Mouse (Mus musculus): ENCODE results near the gene Catsper4.

Catsper4 gene

GRCm38 (mm10) chr4:134250930-134251240 is 23.7 kb upstream of the Catsper4 start:
- ATAC-seq (ENCODE audit: low TSS enrichment): peak; percentile 11; the same call in 1 of the 2 replicates

DNA sequence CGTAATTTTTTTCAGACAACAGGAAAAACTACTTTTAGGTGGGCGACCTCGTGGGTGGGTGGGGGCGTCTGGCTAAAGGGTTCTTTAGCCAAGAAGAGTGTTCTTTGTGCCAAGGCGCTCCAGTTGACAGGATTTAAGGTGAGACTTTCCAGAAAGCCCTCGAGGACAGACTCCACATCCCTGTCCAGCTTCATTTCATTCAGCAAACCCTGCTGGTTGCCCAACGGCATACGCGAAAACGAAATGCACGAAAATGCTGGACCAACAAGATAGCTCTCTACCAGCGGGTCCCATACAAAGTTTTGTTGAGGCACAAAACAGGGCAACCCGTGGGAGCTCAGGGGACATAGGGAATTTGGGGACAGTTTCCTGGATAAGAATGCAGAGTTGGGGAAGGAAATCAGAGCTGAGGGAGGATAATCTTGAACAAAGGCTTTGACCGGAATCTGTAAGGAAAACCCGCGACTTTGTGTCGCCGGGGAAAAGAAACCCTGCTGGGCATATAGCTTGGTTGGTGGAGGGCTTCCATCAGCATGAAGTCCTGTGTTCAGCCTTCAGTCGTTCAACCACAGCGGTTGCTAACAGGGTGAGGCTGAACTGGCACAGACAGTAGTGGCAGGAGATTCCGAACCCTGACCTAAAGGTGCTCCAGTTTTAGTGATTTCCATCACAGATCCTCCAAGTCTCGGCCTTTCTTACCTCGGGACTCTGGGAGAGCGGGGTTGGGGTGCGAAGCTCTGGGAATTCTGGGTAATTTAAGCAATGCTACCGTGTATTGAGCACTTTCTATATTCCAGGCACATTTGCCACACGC is 23.1 kb upstream of the Catsper4 start:
- no peak for ATAC-seq (ENCODE audit: low TSS enrichment)

DNA sequence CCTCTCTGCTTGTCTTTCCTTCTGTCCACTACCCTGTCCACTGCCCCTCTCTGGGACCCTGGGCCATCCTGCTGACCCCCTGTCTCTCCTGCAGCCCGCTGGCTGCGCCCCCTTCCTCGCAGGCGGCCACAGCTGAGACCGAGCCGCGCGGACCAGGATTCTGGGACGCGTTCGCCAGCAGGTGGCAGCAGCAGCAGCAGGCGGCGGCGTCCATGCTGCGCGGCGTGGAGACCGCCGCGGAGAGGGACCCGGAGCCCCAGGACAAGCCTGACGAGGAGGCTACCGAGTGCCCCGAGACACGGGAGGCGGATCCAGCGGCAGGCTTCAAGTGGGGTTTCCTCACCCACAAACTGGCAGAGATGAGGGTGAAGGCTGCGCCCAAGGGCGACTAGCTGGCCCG is 22.5 kb upstream of the Catsper4 start:
- peak; percentile 49; the same call in 1 of the 2 replicates for ATAC-seq (ENCODE audit: low TSS enrichment)

DNA sequence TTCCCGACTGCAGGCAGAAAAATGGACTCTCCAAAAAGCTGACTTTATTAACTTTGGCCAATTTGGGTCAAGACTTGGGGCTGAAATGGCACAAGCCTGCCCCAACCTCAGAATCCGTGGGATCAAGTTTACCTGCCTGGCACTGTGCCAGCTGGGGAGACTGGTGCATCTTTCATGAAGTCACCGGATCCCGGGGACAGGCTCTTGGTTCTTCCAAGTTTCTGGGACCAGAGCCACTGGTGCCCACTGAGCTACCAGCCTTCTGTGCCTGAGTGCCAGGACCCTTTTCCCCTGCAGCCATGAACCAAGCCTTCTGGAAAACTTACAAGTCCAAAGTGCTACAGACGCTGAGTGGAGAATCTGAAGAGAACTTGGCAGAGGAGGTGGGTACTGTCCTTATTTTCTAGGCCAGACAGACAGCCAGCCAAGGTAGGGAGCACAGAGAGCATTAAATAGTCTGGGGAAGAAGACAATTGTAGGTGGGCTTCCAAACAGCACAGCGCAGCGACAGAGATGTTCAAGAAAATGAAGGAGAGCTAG is 19.6 kb upstream of the Catsper4 start, which contains the start of gene Gm30191:
TSS of gene Gm30191 (plus strand) at position 217 of the 540 bp plus-strand sequence.
- no peak for ATAC-seq (ENCODE audit: low TSS enrichment)

GRCm38 (mm10) chr4:134246256-134246655 is 19.1 kb upstream of the Catsper4 start:
- no peak for ATAC-seq (ENCODE audit: low TSS enrichment)

- ATAC-seq (ENCODE audit: low TSS enrichment): peak; percentile 83
Measured at GRCm38 (mm10) chr4:134245148-134245843, 18.1 kb upstream of the Catsper4 start, which contains the start of gene Zfp593. Gene Zfp593, minus strand, starts transcription at chr4:134245592.

- ATAC-seq (ENCODE audit: low TSS enrichment): no peak
Measured at GRCm38 (mm10) chr4:134243516-134244250, 16.5 kb upstream of the Catsper4 start, which contains the start of gene E130218I03Rik. Gene E130218I03Rik, plus strand, starts transcription at chr4:134243662.

GRCm38 (mm10) chr4:134238686-134239085 is 11.5 kb upstream of the Catsper4 start:
- no peak; the same call in 1 of the 2 replicates for ATAC-seq (ENCODE audit: low TSS enrichment)

- no peak for ATAC-seq (ENCODE audit: low TSS enrichment)
Measured at GRCm38 (mm10) chr4:134238279-134238651, 11.1 kb upstream of the Catsper4 start, which contains the start of gene Cnksr1. Gene Cnksr1, minus strand, starts transcription at chr4:134238399.

DNA sequence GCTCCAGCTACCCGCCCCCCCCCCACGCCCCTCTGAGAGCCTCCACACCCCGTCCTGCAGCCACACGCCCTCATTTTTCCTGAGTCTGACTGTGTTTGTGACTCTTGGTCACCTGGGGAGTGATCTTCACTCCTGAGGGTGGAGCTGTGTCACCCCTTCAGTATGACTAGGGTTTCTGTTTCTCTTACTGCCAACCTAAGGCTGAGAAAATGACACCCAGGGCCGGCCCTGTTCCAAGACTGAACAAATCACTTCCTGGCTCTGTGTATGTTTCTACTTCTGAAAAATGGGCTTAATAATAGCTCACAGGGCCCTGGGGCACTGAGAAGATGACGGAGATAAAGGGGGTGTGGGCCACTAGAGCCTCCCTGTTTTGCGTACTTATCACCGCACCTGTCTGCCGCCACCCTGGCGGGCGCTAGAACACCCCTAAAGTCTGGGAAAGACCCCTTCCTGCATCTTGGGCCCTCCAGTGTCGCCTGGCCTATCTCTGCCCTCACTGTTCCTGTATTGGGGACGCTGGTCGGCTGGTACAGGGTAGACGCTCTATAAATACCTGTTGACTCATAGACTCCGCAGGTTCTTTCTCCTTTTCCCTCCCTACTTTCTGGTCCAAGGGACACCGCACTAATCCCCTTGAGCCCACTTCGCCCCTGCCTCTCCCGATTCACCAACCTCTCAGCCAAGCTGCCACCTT is 10.5 kb upstream of the Catsper4 start:
- no peak for ATAC-seq (ENCODE audit: low TSS enrichment)

GRCm38 (mm10) chr4:134234876-134235275 is 7.7 kb upstream of the Catsper4 start:
- no peak for ATAC-seq (ENCODE audit: low TSS enrichment)

- no peak for ATAC-seq (ENCODE audit: low TSS enrichment)
Measured at GRCm38 (mm10) chr4:134230431-134230830, 3.2 kb upstream of the Catsper4 start.

DNA sequence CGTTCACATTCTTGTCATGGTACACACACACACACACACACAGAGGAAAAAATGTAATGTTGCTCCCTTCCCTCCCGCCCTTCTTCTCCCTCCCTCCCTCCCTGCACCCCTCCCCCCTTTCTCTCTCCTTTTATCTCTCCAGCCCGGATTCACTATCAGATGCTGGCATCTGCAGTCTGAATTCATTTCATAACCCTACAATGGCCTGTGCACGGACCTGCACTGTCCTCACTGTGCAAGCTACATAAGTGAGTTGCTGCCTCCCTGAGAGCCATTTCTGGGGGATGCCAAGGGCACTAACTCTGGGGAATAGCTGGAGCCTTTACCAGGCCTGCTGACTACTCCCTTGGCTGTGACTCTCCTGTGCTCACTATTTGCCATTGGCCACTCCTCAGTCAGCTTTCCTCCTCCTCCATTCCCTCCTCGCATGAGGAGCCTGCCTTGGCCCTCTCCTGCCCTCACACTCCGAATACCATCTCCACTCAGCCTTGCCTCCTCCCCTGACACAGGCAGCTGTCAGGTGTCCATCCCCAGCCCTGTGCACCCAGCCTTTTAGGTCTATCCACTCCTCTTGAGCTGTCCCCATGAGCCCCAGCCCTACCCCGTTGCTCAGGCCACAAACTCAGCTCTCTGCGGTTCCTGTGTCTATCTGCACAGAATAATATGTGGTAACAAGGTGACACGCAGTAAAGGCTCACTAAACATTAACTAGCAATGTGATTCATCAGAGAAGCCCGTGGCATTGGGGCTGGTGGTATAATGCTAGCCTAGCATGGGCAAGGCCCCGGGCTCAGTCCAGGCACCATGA is 4.2 kb downstream of the Catsper4 start:
- ATAC-seq (ENCODE audit: low TSS enrichment): no peak

GRCm38 (mm10) chr4:134206488-134207053 is 20.6 kb downstream of the Catsper4 start:
- no peak for ATAC-seq (ENCODE audit: low TSS enrichment)

DNA sequence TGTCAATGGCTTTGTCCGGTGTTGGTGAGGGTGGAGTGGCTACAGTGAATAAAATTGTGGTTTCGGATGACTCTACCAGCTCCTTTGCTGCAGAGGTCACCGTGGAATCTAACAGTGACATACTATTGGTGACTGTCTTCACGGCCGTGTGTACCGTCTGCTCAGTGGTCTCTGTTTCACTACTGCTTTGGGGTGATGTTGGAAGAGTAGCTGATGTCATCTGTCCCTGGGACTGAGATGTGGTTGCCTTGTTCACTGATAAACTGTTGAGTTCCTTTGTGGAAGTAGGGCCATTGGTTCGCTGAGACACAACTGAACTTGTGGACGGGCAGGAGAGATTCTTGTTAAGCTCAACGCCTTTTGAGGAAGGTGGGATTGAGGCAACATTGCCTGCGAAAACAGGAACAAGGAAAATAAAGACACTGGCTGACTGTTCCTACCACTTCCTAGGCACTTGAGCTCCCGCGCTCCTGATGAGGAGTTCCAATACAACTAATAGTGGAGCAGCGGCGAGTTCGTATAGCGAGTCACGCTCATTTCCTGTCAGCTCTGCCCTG is 23.8 kb downstream of the Catsper4 start:
- ATAC-seq (ENCODE audit: low TSS enrichment): no peak

DNA sequence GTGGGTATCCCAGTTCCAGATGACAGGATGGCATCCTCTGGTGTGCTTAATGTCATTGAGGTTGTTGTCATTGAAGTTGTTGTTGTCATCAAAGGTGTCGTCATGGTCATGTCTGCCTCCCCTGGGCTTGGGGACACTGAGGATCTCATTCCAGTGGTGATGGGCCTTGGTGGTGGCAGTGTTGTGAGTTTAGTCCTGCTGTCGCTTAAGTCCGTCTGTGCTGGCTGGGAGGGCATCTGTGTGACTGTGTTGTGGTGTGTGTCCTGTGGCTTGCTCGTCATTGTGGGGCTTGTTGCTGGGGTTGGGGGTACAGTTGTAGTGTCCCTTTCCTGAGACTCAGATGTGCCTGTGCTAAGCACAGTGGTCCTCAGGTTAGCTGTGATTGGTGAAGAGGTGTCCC is 24.3 kb downstream of the Catsper4 start, which contains the start of gene Gm7534:
TSS of gene Gm7534 (minus strand) at position 101 of the 400 bp plus-strand sequence.
- ATAC-seq (ENCODE audit: low TSS enrichment): no peak

GRCm38 (mm10) chr4:134199371-134199770 is 27.8 kb downstream of the Catsper4 start:
- no peak for ATAC-seq (ENCODE audit: low TSS enrichment)

DNA sequence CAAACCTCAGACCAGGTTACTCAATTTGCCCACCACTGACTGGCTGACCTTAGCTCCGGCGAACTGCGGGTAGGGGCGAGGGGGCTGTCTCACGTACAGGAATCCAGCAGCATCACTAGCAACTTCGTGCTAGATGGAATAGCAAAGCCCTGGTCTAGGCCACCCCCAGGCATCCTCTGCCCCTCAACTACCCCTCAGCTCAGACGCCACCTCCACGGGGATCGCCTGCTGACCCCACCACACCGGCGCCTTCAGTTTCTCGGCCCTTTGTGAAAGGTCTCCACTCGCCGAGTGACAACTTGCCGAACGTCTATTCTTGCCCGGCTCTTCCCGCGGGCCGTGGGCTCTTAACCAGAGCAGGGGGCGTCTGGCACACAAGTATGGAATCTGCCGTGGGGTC is 40.9 kb downstream of the Catsper4 start:
- ATAC-seq (ENCODE audit: low TSS enrichment): no peak

DNA sequence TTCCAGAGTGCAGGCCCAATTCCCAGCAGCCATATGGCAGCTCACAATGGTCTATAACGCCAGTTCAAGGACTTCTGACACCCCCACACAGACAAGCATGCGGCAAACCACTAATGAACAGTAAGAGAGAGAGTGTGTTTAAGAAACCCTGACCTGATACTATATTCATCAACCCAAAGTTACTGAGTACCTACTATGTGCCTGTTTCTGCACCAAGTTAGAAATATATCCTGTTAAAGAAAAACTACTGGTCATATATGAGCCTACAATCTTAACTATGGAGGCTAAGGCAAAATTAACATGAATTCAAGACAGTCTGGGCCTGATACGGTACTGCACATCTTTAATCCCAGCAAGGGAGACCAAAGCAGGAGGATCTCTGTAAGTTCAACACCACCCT is 41.6 kb downstream of the Catsper4 start:
- no peak for ATAC-seq (ENCODE audit: low TSS enrichment)

GRCm38 (mm10) chr4:134183711-134184110 is 43.5 kb downstream of the Catsper4 start:
- no peak for ATAC-seq (ENCODE audit: low TSS enrichment)

Measured in frontal cortex, adult (tissue).